Mouse (Mus musculus) right cerebral cortex, adult 18-20 months (tissue): ENCODE results near the gene Mastl.

Source experiments
- DNase-seq: peaks from one replicate; pipeline ENCODE4 v3.0.0; 2022; ENCODE audit warnings: mixed read lengths

The Mastl gene

DNA sequence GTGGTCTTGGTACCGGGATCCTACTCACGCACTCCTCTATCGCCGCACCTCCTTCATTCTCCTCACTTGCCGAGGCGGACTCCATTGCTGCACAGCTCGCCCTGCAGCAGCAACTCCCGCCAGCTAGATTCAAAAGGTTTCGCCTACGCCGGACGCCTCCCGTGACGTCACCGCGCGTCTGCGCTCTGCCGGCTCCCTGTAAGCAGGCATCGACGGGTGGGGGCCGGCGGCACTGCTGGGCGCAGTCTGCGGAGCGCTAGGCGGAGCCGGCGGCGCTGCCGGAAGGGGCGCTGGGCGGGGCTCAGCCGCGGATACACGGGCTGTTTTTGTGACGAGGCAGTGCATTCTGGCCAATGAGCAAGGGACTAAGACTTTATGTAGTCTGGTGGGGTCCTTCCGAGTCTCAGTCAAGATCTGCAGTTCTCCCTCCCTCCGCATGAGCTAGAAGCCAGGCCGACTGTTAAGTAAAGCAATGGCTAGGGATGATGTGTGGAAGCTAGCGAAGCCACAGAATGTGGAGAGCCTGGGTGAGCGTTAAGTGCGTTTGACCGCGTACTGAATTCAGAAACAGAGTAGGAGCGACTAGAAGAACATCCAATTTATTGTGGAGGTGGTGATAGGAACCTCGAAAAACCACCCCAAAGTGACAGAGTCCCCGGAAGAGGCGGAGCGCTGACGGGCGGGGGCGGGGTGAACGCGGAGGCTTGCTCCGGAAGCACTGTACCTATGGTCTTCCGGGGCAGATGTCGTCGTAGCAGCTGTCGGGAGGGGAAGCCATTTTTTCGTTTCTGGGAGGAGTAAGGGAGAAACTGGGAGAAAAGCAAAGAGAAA is at the start of gene Mastl, which contains the start of gene Yme1l1:
Gene Mastl, minus strand, starts transcription at position 248 of the 831 bp plus-strand sequence.
Gene Yme1l1, plus strand, starts transcription at position 593 of the 831 bp plus-strand sequence.
- DNase-seq: peak; percentile 99

DNA sequence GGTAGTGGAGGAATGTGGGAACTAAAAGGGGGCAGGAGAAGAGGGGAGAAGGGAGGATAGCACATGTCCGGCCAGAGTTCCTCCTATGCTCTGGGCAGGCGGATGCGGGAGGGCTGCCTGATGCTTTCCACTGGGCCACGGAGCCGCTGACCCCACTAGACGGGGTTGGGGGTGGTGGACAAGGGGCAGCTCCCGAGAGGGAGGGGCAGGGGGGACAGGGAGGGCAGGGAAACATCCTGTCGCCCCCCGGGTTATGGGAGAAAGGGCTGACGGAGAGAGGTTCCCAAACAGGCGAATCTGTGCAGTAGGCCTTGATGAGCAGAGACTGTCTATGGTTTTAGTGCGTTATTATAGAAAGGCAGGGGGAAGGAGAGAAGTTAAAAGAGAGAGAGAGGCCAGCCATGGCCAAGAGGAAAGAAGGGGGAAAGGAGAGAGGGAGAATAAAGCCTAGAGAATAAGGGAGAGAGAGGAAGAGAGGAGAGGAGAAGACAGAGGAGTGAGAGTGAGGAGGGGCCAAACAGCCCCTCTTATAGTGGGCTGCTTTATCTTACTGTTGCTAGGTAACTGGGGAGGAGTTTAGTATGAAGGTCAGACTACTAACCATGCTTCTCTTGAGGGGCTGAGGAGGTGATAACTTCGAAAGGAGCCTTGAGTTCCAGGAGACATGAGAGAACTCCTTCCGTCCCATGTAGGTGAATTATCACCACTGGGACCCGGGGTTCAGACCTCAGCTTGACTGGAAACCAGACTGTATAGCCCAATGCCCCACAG is 47.3 kb upstream of the Mastl start:
- DNase-seq: no peak

DNA sequence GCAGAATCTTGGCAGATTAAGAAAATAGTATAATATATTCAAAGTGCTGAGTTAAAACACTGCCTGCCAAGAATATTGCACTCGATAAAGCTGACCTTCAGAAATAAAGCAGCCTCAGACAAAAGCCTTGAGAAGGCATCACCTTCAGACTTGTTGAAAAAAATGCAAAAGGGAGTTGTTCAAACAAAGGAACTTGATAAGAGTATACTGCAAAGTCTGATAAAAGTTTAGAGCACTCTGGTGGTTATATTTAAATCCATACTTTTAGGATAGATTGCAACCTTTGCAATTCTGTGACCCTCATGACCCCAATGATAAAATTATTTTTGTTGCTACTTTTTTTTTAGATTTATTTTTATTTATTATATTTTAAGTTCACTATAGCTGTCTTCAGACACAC is 45.2 kb upstream of the Mastl start:
- DNase-seq: no peak

DNA sequence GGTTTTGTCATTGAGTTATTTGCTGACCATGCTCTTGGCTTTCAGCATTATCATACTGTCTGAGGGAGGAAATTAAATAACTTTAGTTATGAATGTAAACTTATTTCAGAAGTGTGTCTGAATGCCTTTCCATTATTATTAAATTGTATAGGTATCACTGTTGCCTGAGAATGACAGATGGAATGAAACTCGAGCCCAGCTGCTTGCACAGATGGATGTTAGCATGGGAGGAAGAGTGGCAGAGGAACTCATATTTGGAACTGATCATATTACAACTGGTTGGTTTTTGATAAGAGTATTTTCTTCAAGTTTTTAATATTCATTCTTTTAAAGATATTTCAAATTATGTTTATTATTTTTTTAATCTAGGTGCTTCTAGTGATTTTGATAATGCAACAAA is 38.5 kb upstream of the Mastl start:
- DNase-seq: no peak

DNA sequence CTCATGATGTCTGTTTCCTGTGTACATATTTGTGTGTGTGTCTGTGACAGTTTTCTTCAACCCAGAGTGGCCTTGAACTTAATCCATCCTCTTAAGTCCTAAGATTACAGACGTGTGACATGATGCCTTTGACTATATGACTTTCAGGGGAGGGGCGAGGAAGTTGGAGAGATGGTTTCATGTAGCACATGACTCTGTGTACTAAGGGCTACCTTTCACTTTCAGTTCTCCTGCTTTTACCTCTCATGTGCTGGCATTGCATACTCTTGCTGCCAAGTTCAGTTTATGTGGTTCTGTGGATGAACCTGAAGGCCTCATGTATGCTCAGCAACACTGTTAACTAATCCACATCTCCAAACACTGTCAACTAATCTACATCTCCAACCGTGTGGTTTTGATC is 16.5 kb upstream of the Mastl start:
- DNase-seq: no peak

DNA sequence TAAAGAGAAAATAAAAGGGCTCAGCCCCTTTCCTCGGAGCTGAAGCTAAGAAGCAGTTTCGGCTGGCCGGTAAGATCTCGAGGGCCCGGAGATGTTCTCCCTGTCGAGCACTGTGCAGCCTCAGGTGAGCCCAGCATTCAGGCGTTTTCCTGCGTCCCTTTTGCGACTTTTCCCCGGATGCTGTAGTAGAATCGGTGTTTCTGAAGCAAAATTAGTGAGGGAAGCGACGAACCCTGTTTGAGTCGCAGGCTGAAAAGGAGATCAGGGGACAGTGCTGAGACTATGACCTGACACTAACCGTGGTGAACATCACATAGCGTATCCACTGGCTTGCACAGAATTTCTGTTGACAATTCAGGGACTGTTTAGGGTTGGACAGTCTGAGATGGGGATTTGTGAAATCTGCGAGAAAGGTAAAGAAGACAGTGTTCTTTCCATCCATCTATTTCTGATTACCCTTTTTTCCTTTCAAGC is 821 bp upstream of the Mastl start:
- DNase-seq: no peak

DNA sequence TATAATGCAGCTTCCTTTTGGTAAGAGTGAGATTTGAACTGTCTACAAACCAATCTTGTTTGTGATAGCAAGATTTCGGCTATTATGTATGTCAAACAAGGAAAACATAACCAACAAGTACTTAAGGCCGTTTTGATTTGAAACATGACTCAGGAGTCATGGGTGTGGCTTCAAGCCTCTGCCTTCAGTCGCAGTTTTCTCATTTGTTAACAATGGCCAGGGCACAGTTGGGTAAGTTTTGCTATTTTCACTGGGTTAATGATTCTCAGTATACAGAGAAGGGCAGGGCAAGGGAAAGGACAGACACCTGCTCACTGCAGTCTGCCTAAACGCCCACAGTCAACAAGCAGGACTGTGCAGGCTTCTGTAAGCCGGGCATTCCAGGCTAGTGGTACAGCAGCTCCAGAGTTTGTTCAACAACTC is 614 bp downstream of the Mastl start:
- DNase-seq: no peak

DNA sequence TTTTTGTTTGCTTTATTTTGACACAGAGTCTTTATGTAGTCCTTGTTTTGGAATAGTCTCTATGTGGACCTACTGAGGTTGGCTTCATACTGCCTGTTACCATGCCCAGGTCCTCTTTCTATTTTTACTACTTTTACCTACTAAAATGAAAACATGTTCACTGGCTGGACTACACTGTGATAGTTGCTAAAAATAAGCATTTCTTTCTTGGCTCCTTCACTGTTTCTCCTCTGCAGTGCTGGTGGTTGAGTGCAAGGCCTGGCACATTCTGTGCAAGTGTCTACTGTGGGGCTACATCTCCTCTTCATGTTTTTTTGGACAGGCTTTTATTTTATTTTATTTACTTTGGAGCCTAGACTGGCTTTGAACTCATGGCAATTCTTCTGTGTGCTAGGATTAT is 36.3 kb downstream of the Mastl start:
- DNase-seq: no peak

DNA sequence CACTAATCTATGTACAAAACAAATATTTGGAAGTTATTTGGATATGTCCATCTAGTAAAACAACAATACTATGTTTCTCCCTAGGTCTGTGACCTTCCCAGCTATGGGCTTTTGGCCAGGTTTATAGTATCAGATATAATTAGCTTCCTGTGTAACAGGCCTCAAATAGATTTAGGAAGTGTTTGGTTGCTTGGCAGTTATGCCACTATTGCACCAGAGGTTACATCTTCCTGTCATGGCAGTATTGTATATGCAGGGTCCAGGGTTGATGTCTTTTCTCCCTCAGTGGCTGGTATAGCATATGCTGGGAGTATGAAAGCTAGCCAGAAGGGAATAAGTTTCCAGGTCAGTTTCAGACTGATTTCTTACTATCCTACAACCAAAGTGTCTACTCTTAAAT is 53.6 kb downstream of the Mastl start:
- DNase-seq: no peak

DNA sequence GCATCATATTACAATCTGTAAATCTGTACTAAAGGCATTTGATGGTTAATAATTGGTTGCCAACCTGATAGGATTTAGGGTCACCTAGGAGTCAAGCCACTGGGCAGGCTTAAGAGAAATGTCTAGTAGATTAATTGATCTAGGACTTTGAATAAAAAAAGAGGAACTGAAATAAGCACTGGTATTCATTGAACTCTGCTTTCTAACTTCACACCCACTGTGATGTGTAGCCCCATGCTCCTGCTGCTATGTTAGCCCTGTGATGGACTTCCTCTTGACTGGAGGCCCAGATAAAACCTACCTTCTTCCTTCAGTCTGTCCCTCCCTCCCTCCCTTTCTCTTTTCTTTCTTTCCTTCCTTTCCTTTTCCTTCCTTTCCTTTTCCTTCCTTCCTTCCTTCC is 58.8 kb downstream of the Mastl start:
- DNase-seq: no peak

DNA sequence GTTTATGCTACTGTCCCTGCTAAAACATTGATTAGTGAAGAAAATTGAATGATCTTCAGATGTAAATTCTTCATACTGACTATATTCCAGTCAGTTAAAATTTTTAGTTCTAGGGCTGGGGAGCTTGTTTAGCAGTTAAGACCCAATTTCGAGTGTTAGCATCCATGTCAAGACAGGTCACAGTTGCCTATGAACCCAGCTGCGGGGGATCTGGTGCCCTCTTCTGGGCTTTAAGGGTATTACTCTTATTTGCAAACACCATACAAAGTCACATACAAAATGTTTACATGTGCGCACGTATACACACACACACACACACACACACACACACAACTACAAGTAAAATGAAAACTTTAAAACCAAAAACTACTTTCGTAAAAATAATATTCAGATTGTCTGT is 63.6 kb downstream of the Mastl start:
- no peak for DNase-seq

DNA sequence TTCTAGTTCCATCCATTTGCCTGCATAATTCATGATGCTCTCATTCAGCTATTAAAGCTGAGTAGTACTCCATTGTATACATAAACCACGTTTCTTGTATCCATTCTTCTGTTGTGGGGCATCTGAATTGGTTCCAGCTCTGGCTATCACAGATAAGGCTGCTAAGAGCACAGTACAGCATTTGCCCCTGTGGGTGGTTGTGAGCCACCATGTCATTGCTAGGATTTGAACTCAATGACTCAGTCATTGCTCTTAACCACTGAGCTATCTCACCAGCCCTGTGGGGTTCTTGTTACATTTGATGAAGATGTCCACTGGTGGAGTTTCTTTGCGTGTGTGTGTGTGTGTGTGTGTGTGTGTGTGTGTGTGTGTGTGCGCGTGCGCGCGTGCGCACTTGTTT is 71.3 kb downstream of the Mastl start:
- DNase-seq: no peak

DNA sequence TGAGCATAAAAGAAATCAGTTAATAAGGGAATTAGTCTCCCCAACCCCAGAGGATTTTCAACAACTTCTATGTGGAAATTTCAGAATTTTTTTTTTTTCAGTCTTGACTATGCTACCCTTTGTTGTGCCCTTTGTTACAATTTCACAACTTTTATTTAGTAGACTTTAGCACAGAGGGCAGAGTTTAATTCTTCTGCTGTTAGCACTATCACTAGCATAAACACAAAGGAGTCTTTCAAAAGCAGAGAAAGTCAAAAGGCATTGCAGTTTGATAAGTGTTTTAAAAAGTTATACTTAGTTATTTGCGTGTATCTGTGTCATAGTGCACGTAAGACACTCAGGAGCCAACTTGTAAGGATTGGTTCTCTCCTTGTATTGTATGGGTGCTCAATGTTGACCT is 77.2 kb downstream of the Mastl start:
- DNase-seq: no peak

DNA sequence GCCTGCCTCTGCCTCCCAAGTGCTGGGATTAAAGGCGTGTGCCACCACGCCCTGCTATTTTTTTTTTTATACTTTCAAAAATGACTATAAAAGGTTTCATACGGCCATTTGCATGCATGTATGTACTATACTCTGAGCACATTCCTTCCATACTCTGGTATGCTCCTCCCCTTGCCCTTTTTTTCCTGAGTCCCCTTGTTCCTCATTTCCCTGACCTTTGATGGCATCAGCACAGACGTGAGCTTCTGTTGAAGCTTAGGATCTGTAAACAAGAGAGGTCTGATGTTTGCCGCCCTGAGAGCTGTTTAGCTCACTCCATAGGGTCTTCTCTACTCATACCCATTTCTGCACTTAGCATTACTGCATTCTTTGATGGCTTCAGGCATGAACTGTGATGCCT is 78.1 kb downstream of the Mastl start:
- no peak for DNase-seq

DNA sequence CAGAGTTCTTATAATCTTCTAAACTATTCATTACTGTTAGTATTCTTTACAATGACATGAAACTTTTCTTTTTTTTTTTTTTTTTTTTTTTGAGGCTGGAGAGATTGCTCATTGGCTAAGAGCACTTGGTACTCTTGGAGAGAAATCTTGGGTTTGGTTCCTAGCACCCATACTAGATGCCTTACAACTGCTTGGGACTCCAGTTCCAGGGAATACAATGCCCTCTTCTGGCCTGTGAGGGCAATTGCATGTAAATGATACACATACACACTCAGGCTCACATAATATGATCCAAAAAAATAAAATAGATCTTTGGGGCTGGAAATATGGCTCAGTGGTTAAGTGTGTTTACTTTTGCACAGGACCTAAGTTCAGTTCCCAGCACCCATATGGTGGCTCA is 79.0 kb downstream of the Mastl start:
- no peak for DNase-seq

DNA sequence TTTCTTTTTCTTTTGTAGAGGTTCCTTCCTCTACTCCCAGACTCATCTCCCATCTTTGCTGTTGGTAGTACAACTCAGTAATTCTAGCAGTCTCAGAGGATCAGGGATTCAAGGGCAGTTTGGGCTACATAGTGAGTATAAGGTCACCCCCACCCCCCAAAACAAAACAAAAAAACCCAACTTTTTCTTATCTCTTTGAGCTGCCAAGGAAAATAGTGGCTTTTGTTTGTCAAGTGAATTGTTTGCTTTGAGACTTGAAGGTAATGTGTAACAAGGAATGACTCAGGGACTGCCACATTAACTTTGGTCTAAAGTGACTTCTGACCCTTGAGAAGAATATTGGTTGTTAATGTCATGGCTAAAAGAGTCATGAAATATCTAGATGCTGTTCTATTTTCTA is 80.0 kb downstream of the Mastl start:
- DNase-seq: no peak

DNA sequence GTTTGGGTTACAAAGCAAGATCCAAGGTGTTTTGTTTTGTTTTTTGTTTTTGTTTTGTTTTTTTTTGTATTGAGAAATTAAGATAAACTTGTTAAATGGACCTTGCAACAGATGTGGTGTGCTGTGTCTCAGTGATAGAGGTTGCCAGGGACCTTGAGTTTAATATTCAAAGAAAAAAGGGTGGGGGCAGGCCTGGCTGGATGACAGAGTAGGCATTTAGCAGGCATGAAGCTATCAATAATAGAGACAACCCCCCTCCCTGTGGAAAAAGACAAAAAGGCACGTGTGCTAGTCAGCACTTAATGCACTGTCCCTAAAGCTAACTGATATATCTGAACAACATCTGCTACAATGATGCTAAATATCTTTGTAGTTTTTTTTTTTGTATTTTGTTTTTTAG is 84.4 kb downstream of the Mastl start:
- no peak for DNase-seq

DNA sequence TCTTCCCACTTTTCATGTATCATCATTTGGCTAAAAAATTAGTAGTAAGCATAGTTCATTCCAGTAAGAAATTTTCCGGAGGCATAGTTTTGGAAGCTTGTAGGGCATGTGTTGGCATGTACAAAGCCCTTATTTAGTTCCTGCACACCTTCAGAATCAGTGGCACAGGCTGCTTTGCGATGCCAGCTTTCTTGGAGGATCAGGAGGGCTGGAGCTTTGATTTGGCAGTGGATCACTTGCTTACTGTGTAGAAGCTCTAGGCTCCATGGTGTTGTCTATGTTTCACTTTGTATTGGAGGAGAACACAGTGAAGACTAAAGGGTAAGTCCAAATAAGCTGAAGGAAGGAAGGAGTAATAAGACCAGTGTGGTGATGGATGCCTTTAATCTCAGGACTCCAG is 85.3 kb downstream of the Mastl start:
- no peak for DNase-seq

DNA sequence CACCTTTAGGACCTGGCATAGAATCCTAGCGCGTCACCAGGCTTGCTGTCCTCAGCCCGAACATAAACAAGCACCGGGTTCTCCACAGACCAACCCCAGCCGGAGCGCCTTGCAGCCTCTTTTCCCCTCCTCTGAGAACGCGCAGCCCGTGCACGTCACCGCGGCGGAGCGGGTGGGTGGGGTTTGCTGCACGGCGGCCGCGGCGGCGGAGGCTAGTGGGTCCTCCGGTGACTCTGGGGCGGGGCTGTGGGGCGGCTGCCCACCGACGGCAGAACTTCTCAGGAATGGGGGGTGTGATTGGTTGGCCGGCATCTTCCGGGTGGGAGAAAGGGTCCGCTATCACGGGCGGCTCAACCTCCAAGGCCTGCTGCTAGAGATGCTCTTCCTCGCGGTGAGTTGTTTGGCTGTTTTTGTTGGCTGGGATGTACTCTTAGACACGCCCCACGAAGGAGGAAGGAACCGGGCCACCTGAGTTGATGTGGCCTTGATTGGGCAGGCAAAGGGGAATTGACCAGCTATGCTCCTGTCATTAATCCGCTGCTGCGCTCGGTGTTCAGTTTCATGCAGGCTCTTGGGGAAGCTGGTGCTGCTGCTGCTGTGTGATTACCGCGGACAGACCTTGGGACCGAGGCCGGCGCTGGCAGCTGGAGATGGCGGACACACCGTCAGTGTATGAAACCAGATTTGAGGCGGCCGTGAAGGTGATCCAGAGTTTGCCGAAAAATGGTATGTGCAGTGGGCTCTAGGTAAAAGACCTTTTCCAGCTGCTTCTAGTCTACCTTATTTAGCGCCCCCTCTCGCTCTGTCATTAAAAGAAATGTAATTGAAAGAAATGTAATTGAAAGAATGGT is 86.7 kb downstream of the Mastl start:
- peak; percentile 96 for DNase-seq

DNA sequence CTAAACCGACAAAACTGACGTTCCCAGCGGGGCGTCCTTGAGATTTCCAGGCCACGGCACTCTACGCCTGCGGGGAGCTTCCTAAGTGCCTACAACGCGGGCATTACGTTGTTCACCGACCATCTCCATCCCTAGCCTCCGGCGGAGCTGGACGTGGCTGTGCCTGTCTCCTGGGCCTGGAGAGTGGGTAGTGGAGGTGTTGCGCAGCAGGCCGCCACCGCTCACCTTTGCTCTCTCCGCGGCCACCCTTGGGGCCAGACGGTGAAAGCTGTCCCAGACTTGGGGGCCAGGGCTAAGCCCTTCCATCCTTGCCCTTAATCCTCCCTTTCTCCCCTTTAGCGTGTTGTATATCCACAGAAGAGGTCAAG is 87.5 kb downstream of the Mastl start:
- DNase-seq: no peak

DNA sequence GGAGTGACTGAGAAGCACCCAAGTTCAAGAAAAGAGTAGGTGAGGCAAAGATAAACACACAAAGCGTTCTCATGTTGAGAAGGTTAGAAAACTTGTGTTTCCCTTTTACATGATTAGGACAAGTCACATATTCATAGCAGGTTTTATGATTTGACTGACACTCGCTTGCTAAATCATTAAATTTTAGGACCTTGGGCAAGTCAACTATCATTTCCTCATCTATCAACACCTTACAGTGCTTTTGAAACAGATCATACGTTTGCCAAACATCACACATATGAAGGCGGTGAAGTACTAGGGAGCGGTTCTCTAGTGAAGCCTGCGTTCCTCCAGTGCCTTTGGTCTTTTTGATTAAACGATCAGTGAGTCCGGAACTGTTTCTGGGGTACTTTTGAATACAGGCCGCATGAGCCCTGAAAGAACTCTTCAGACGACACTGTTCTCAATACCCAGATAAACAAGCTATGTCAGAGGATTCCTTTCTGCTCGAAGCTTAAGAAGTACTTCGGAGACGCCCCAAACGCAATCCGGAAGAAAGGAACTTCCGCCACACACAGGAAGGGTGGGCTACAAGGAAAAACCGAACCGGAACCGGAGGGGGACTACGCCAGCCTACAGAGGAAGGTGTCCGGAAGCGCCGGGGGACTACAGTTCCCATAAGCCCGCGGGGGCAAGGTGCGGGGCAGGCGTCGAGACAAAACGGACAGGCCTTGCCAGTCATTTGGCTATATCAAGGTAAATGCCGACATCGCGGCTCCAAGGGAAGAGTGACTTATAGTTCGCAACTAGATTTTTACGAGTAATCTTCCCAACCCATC is 88.1 kb downstream of the Mastl start, which contains the start of gene Acbd5:
Gene Acbd5, plus strand, starts transcription at position 616 of the 818 bp plus-strand sequence.
- DNase-seq: peak; percentile 98
